Mouse (Mus musculus): ENCODE data around the gene Shisa4. TPM values are rescaled to one million over a fixed set of nuclear protein-coding genes. Genes with fewer than 3 reads are reported as not detected.
A peak's percentile ranks its signal among the peaks of the same experiment; 100 is the strongest.
"Not testable (repeated sequence)": the region's sequence is repeated elsewhere in the genome, so short reads cannot be mapped to it uniquely, and the experiment has no call there.

Gene Shisa4
- total and polyA plus RNA-seq, 2 experiments from 2014 or later: 98.2 to 120 TPM

DNA sequence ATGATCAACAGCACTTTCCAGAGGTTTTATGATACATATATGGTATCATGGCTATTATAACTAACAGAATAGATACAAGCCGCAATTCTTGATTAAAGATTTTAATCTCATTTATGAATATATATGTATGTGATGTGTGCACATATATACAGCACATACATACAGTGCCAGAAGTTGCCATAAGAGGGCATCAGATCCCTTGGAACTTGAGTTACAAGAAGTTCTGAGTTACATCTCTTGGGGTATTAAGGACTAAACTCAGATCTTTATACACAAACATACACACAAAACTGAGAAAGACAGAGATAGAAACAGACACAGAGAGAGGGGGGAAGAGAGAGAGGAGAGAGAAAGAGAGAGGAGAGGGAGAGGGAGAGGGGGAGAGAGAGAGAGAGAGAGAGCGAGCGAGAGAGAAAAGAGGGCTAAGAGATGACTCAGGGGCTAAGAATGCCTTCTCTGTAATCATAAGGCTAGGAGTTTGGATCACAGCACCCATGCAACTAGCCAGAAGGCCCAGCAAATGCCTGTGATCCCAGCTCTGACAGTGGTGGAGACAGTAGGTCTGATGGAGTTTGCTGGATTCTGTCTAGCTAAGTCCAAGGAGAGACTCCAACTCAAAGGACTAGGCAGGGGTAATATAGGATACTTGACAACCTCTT, 26.5 kb upstream of the Shisa4 start:
- H3K9ac ChIP-seq: no peak overlapping the region
- no peaks in the 10 kb centered on the region for H3K4me1 ChIP-seq (ENCODE audit: insufficient read depth)
- DNase-seq: no peak
- peaks cover 81% of the 10 kb centered on the region for H3K36me3 ChIP-seq (ENCODE audit: insufficient read depth)
- H3K27me3 ChIP-seq (ENCODE audit: insufficient read depth, low read length): no peaks in the 10 kb centered on the region
- peak; percentile 50 for TF ChIP-seq CTCF (IDR thresholded peaks at IDR 0.05; ENCODE audit: low read depth)
- no peak overlapping the region for H3K4me3 ChIP-seq (ENCODE audit: low read depth, low read length)
- no peak overlapping the region for H3K27ac ChIP-seq (ENCODE audit: low read depth, low read length)
- no peak overlapping the region for H3K4me2 ChIP-seq (ENCODE audit: low read depth)
- no peaks in the 10 kb centered on the region for H3K9me3 ChIP-seq (ENCODE audit: low read length)
- ATAC-seq: no peak; the same call in 1 of the 2 replicates
- WGBS: 94% methylated on average over 3 of the region's 3 CpGs

DNA sequence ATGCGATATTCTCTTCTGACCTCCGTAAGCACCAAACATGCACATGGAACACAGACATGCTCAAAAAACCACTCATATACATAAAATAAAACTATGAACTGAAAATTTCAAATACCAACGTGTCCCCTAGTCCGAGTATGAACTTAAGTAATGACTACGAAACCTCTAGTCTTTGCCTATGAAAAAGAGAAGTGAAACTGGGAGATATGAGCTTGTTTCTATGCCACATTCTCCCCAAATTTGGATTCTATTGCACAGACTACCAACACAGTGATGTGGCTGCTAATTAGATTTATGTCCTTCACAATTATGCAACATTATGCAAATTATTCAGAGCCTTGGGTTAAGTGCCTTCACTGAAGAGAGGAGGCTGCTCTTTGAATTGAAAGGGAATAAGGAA, 24.4 kb upstream of the Shisa4 start:
- peaks cover 76% of the 10 kb centered on the region for H3K36me3 ChIP-seq (ENCODE audit: insufficient read depth)
- H3K4me3 ChIP-seq (ENCODE audit: low read depth, low read length): no peak overlapping the region
- DNase-seq (no peak), ATAC-seq (no peak)
- H3K9me3 ChIP-seq (ENCODE audit: low read length): no peaks in the 10 kb centered on the region
- 93% methylated on average over 5 of the region's 5 CpGs for WGBS
- H3K27me3 ChIP-seq (ENCODE audit: insufficient read depth, low read length): no peaks in the 10 kb centered on the region
- no peak for TF ChIP-seq CTCF (IDR thresholded peaks at IDR 0.05; ENCODE audit: low read depth)
- no peak overlapping the region for H3K4me2 ChIP-seq (ENCODE audit: low read depth)
- no peak overlapping the region for H3K27ac ChIP-seq (ENCODE audit: low read depth, low read length)
- H3K9ac ChIP-seq: no peak overlapping the region
- H3K4me1 ChIP-seq (ENCODE audit: insufficient read depth): no peaks in the 10 kb centered on the region

- 89% methylated on average over 9 of the region's 9 CpGs for WGBS
- Histone ChIP-seq H3K9ac (no peak overlapping the region), H3K9me3 (ENCODE audit: low read length) (no peaks in the 10 kb centered on the region), H3K4me1 (ENCODE audit: insufficient read depth) (no peaks in the 10 kb centered on the region), H3K4me3 (ENCODE audit: low read depth, low read length) (no peak overlapping the region), H3K36me3 (ENCODE audit: insufficient read depth) (peaks cover 80% of the 10 kb centered on the region), H3K27ac (ENCODE audit: low read depth, low read length) (no peak overlapping the region), H3K4me2 (ENCODE audit: low read depth) (no peak overlapping the region), H3K27me3 (ENCODE audit: insufficient read depth, low read length) (no peaks in the 10 kb centered on the region)
- TF ChIP-seq CTCF (IDR thresholded peaks at IDR 0.05; ENCODE audit: low read depth): no peak
- ATAC-seq (no peak), DNase-seq (no peak)
Observed at GRCm38 (mm10) chr1:135385161-135385560, 10.1 kb upstream of the Shisa4 start.

DNA sequence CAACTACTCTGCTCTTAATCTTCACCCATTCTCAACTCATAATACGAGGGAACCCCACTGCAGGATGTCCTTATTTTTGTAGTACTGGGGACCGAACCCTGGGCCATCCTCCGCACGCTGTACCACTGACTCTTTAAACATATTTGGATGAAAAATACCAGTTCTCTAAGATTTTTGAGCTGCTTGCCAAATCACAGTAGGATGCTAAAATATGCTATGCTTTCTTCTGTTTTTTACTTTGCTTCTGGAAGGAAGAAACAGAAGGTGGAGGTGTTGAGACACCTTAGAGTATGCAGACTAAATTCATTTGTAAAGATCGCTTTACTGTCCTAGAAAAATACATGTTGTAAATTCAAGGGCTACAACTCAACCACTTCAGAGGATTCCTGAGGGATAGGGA, 9.1 kb upstream of the Shisa4 start:
- no peak for TF ChIP-seq CTCF (IDR thresholded peaks at IDR 0.05; ENCODE audit: low read depth)
- Histone ChIP-seq H3K4me3 (ENCODE audit: low read depth, low read length) (no peak overlapping the region), H3K9ac (no peak overlapping the region), H3K4me1 (ENCODE audit: insufficient read depth) (no peaks in the 10 kb centered on the region), H3K4me2 (ENCODE audit: low read depth) (no peak overlapping the region), H3K27ac (ENCODE audit: low read depth, low read length) (no peak overlapping the region), H3K27me3 (ENCODE audit: insufficient read depth, low read length) (no peaks in the 10 kb centered on the region), H3K36me3 (ENCODE audit: insufficient read depth) (peaks cover 72% of the 10 kb centered on the region), H3K9me3 (ENCODE audit: low read length) (no peaks in the 10 kb centered on the region)
- DNase-seq (no peak), ATAC-seq (no peak)
- WGBS: 93% methylated on average over 5 of the region's 5 CpGs

DNA sequence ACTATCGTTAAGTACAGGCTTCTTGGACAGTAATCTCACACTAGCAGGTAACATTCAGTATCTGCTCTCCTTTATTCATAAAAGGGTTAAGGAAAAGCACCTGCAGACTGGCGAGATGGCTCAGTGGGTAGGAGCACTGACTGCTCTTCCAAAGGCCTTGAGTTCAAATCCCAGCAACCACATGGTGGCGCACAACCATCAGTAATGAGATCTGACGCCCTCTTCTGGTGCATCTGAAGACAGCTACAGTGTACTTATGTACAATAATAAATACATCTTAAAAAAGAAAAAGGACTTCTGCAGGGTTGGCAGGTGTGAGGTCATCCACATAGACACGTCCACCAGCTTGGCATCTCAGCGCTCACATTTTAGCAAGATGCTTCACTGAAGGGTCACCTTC, 6.5 kb upstream of the Shisa4 start:
- not testable (repeated sequence) for ATAC-seq; H3K9ac ChIP-seq; DNase-seq; H3K27me3 ChIP-seq (ENCODE audit: insufficient read depth, low read length); H3K9me3 ChIP-seq (ENCODE audit: low read length); H3K4me2 ChIP-seq (ENCODE audit: low read depth); H3K27ac ChIP-seq (ENCODE audit: low read depth, low read length); H3K4me1 ChIP-seq (ENCODE audit: insufficient read depth); H3K4me3 ChIP-seq (ENCODE audit: low read depth, low read length)
- TF ChIP-seq CTCF (IDR thresholded peaks at IDR 0.05; ENCODE audit: low read depth): peak; percentile 59
- WGBS: 64% methylated on average over 6 of the region's 6 CpGs
- peaks cover 46% of the 10 kb centered on the region for H3K36me3 ChIP-seq (ENCODE audit: insufficient read depth)

DNA sequence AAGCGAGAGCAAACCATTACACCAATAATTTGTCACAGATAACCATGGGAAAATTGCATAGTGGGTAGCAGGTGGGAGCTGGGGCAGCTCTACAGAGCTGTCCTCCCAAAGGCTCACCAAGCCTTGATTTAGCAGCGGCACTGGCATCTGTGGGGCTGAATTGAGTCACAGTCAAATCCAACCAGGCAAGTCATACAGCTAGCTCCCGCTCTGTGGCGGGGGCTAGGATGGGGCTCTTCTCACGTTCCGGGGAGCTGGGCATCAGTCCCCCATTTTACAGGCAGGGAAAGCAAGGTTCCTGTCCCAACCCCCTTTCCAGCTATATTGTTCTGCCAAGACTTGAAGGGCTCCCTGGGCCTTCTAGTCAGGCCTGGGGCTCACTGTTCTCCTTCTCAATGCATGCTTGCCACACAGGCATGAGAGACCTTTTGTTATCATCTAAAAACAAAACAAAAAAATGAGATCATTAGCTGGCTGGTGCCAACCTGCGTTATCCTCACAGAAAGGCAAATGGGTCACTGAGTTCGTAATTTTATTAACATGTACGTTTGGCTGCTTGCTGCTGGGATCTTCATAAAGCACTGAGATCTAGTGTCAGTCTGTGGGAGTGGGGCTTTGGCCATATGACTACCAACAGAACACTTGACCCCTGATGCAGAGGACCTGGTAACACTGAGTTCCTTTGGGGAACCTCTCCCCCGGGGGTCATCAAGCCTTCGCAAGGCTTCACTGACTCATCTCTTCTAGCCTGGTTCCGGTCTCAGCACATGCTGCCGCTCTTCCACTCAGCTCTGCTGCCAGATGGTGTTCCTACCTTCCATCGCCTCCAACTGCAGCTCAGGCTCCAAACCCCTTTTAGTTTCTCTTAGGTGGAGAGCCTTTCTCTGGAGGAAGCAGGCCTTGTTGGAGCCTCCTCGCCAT, 5.3 kb upstream of the Shisa4 start:
- peaks cover under 1% of the 10 kb centered on the region; the same call in 1 of the 2 replicates for H3K4me1 ChIP-seq (ENCODE audit: insufficient read depth)
- H3K9me3 ChIP-seq (ENCODE audit: low read length): no peaks in the 10 kb centered on the region
- 56% methylated on average over 15 of the region's 15 CpGs for WGBS
- H3K4me3 ChIP-seq (ENCODE audit: low read depth, low read length): no peak overlapping the region
- no peak for TF ChIP-seq CTCF (IDR thresholded peaks at IDR 0.05; ENCODE audit: low read depth)
- no peak overlapping the region for H3K9ac ChIP-seq
- no peaks in the 10 kb centered on the region for H3K27me3 ChIP-seq (ENCODE audit: insufficient read depth, low read length)
- DNase-seq (peak; percentile 27), ATAC-seq (0 out of 2 replicates have a peak, but pooled peaks have one; percentile 20)
- no peak overlapping the region for H3K4me2 ChIP-seq (ENCODE audit: low read depth)
- H3K36me3 ChIP-seq (ENCODE audit: insufficient read depth): peaks cover 33% of the 10 kb centered on the region
- H3K27ac ChIP-seq (ENCODE audit: low read depth, low read length): 0 out of 2 replicates have a peak overlapping the region, but pooled peaks have one; percentile 21

DNA sequence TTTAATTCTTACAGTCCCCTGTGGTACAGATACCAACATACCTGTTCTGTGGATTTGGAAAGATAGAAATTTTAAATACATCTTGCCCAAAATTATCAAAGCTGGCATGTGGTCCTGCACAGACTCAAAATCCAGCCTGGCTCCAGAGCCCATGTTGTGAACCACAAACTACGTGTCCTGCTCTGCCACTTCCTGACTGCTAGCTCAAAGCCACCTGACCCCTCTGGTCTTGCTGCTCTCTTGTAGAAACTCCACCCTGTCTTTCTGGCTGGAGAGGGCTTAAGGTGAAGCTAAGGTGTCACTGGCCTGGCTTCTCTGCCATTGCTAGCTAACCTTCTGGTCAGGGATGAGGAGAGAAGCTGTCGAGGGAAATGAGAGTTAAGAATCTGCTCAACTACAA, 4.0 kb upstream of the Shisa4 start:
- peaks cover 21% of the 10 kb centered on the region for H3K36me3 ChIP-seq (ENCODE audit: insufficient read depth)
- H3K27ac ChIP-seq (ENCODE audit: low read depth, low read length): no peak overlapping the region
- H3K9ac ChIP-seq: no peak overlapping the region
- H3K27me3 ChIP-seq (ENCODE audit: insufficient read depth, low read length): no peaks in the 10 kb centered on the region
- H3K4me2 ChIP-seq (ENCODE audit: low read depth): no peak overlapping the region
- ATAC-seq: no peak
- peaks cover 5% of the 10 kb centered on the region; the same call in 1 of the 2 replicates for H3K4me1 ChIP-seq (ENCODE audit: insufficient read depth)
- no peak overlapping the region for H3K4me3 ChIP-seq (ENCODE audit: low read depth, low read length)
- TF ChIP-seq CTCF (IDR thresholded peaks at IDR 0.05; ENCODE audit: low read depth): no peak
- WGBS: 64% methylated on average over 2 of the region's 2 CpGs
- H3K9me3 ChIP-seq (ENCODE audit: low read length): no peaks in the 10 kb centered on the region
- DNase-seq: no peak

Measured in forebrain, postnatal 0 days (tissue).